Mouse (Mus musculus) limb, embryonic 15.5 days (tissue): ENCODE measurements around the gene Tmem38b. TPM values are rescaled to one million over a fixed set of nuclear protein-coding genes. Genes with fewer than 3 reads are reported as not detected.

Experiments used
- ATAC-seq: fragments of 200-750 bp; cut with Nextera tagmentation; 2 replicates; pipeline ENCODE4 v1.8.0; 2017; ENCODE audit warnings: low read depth, moderate TSS enrichment; ENCODE audit not compliant: insufficient number of reproducible peaks, low FRiP score, low TSS enrichment
- H3K27ac ChIP-seq: fragments of 300-500 bp; sonication (generic); 2 replicates; pipeline ENCODE4 v1.5.1; 2015; ENCODE audit warnings: moderate library complexity, mild to moderate bottlenecking, inconsistent platforms
- H3K27me3 ChIP-seq: fragments of 300-500 bp; sonication (generic); 2 replicates; pipeline ENCODE4 v1.6.1; 2015; ENCODE audit warnings: inconsistent platforms
- H3K36me3 ChIP-seq: fragments of 300-500 bp; sonication (generic); 2 replicates; pipeline ENCODE4 v1.6.1; 2015; ENCODE audit warnings: inconsistent platforms
- H3K4me1 ChIP-seq: fragments of 300-500 bp; sonication (generic); 2 replicates; pipeline ENCODE4 v1.6.1; 2015; ENCODE audit warnings: inconsistent platforms
- H3K4me2 ChIP-seq: fragments of 300-500 bp; sonication (generic); 2 replicates; pipeline ENCODE4 v1.6.1; 2015; ENCODE audit warnings: mild to moderate bottlenecking, inconsistent platforms
- H3K4me3 ChIP-seq: fragments of 300-500 bp; sonication (generic); 2 replicates; pipeline ENCODE4 v1.5.1; 2015; ENCODE audit warnings: mild to moderate bottlenecking, inconsistent platforms
- H3K9ac ChIP-seq: fragments of 300-500 bp; sonication (generic); 2 replicates; pipeline ENCODE4 v1.6.1; 2015; ENCODE audit warnings: inconsistent platforms
- H3K9me3 ChIP-seq: fragments of 300-500 bp; sonication (generic); 2 replicates; pipeline ENCODE4 v1.6.1; 2016; ENCODE audit warnings: inconsistent platforms
- WGBS: fragments of 180-500 bp; shearing (Covaris S2); methylation state at CpG from one replicate; pipeline ENCODE4 v1.1.7; 2015; 5-methylcytosine and 5-hydroxymethylcytosine counted together
- polyA plus RNA-seq: library from polyadenylated mRNA; unstranded; fragments of >200 nt; fragmentation: Nextera tagmentation; extraction: Ambion mirVana; gene quantifications from 2 replicates; pipeline ENCODE4 v1.2.1, GENCODE M21; 2015

Tmem38b gene
- polyA plus RNA-seq, 1 experiment from 2014 or later = 9.8 TPM

GRCm38 (mm10) chr4:53859944-53860343 is 34.1 kb downstream of the Tmem38b start:
- Histone ChIP-seq H3K9ac (no peak overlapping the region), H3K27me3 (no peaks in the 10 kb centered on the region), H3K4me3 (no peak overlapping the region), H3K4me1 (no peaks in the 10 kb centered on the region), H3K27ac (no peak overlapping the region), H3K4me2 (no peak overlapping the region), H3K9me3 (no peaks in the 10 kb centered on the region), H3K36me3 (no peaks in the 10 kb centered on the region)
- 67% methylated on average over 18 of the region's 18 CpGs for whole genome bisulfite sequencing
- ATAC-seq = no peak

DNA sequence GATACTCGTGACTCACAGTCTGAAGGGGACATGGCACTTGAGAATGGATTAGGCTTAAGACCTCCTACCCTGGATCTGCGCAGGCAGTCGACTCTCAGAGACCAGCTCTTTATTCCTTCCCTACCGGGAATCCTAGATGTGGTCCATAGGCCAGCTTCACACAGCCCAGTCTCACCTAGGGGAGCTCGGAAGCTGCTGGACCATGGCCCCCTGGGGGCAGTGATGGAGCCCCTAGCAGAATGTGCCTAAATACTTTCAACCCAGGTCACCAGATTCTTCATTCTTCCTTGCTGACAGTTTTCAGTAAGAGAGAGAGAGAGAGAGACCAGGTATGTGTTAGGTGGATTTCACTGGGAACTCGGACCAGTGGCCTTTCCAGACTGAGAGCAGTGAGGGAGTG is 36.3 kb downstream of the Tmem38b start:
- WGBS = 76% methylated on average over 6 of the region's 6 CpGs
- H3K4me3 ChIP-seq = no peak overlapping the region
- H3K27me3 ChIP-seq = no peaks in the 10 kb centered on the region
- no peaks in the 10 kb centered on the region for H3K9me3 ChIP-seq
- no peaks in the 10 kb centered on the region for H3K4me1 ChIP-seq
- no peak overlapping the region for H3K4me2 ChIP-seq
- H3K36me3 ChIP-seq = no peaks in the 10 kb centered on the region
- H3K9ac ChIP-seq = no peak overlapping the region
- no peak for ATAC-seq
- no peak overlapping the region for H3K27ac ChIP-seq

- H3K4me2 ChIP-seq = no peak overlapping the region
- WGBS = 86% methylated on average over 19 of the region's 19 CpGs
- H3K4me3 ChIP-seq = no peak overlapping the region
- H3K36me3 ChIP-seq = no peaks in the 10 kb centered on the region
- H3K9me3 ChIP-seq = no peaks in the 10 kb centered on the region
- no peaks in the 10 kb centered on the region for H3K4me1 ChIP-seq
- H3K27ac ChIP-seq = no peak overlapping the region
- H3K27me3 ChIP-seq = no peaks in the 10 kb centered on the region
- H3K9ac ChIP-seq = no peak overlapping the region
- no peak for ATAC-seq
Observed at GRCm38 (mm10) chr4:53864098-53864820, 38.4 kb downstream of the Tmem38b start.

DNA sequence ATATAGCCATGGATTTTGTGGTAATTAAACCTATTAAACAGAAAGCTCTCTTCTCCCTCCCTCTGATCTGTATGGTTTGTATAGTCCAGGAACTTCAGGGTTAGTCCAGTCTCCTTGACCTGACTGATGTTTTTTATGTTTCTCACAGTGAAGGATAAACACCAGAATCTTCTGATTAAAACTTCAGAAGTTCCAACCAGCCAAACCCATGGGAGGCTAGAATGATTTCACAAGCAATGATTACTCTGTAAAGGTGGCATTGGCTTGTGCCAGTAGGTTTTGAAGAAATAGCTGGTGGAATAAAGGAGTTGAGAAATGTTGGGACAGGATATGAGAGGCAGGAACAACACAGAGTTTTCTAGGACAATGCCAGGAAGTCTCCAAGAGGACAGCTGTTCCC is 40.6 kb downstream of the Tmem38b start:
- ATAC-seq = no peak
- no peak overlapping the region for H3K4me2 ChIP-seq

DNA sequence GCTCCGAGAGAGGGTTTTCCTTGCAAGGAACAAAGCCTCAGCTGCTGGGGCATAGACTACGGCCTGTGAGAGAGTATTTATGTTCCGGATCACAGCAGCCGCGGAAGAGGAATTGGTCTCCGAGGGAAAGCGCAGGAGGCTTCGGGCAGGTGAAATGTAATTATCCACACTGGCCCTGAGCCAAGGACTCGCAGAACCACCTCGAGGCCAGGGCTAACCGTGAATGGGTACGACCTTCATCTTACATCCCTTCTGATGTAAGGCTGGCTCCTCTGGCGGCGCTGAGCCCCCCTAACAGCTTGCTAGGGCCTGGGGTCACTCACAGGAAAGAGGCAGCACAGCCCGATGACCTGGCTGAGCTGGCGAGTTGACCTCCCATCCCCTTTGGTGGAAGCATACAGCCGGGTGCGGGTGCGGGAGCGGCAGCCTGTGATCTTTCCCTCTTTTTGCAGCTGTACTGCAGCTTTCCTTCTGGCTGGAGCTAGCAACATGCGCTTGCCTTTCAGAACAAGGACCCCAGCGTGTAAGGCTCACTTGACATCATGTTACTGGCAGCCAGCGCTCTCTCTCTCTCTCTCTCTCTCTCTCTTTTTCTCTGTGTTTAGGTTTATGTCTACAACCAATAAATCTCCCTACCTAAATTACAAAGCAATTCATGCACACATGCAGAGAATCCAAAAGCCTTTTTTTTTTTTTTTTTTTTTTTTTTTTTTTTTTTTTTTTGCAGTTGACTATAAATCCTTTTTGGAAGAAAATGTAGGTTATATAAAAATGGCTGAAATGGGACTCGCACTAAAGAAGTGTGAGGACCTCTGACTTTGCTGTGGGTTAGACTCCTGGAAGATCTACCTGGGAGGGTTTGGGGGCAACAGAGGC is 52.9 kb downstream of the Tmem38b start:
- Histone ChIP-seq H3K4me1 (peaks cover 15% of the 10 kb centered on the region), H3K36me3 (no peaks in the 10 kb centered on the region), H3K4me2 (peak overlapping the region; percentile 50), H3K27me3 (no peaks in the 10 kb centered on the region), H3K27ac (0 out of 2 replicates have a peak overlapping the region, but pooled peaks have one; percentile 38), H3K4me3 (peak overlapping the region; percentile 17), H3K9ac (no peak overlapping the region), H3K9me3 (no peaks in the 10 kb centered on the region)
- ATAC-seq = no peak
- WGBS = 18% methylated on average over 24 of the region's 24 CpGs

More for the DNA sequence above, 40.6 kb downstream of the Tmem38b start:
- H3K4me1 ChIP-seq = no peaks in the 10 kb centered on the region
- H3K9me3 ChIP-seq = peaks cover 3% of the 10 kb centered on the region; the same call in 1 of the 2 replicates
- H3K27me3 ChIP-seq = no peaks in the 10 kb centered on the region
- H3K27ac ChIP-seq = no peak overlapping the region
- no peak overlapping the region for H3K4me3 ChIP-seq
- no peaks in the 10 kb centered on the region for H3K36me3 ChIP-seq
- no peak overlapping the region for H3K9ac ChIP-seq

- no peaks in the 10 kb centered on the region for H3K9me3 ChIP-seq
- 57% methylated on average over 17 of the region's 17 CpGs for WGBS
- H3K4me2 ChIP-seq = no peak overlapping the region
- H3K27me3 ChIP-seq = no peaks in the 10 kb centered on the region
- H3K4me1 ChIP-seq = peaks cover 21% of the 10 kb centered on the region
- no peaks in the 10 kb centered on the region for H3K36me3 ChIP-seq
- no peak overlapping the region for H3K9ac ChIP-seq
- no peak for ATAC-seq
- H3K4me3 ChIP-seq = no peak overlapping the region
- no peak overlapping the region for H3K27ac ChIP-seq
Observed at GRCm38 (mm10) chr4:53882921-53883682, 57.3 kb downstream of the Tmem38b start.

DNA sequence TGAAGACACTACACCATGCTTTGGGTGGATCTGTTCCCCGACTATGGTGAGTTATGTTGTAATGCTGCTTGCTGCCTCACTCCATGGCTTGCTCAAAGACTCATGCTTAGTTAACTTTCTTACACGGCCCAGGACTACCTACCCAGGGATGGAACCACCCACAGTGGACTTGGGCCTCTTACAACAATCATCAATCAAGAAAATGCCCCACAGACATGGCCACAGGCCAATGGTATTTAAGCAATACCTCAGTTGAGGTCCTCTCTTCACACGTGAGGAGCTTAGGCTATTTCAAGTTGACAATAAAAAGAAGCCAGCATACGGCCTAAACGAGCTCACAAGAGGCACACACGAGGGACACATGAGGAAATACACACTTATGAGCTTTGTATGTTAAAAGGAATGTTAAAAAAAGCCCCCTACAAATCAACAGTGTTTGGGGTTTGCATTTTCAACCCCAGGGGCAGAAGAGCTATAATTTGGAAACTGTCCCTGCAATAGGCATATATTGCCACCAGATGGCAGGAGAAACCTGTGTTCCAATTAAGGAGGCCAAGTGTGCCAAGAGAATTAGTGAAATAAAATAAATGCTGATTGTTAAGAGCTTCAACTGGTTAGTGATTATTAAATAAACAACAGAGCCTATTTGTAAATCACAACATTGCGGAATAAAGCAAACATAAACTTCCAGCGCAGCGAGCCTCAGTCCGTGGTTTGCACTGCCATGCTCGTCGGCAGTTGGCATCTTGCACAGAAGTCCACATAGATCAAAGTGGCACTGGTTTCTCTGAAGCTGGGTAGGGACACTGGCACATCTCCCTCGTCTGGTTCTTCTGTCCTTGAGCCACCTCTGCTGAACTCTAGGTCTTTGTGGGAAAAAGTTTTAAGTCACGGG is 58.8 kb downstream of the Tmem38b start:
- Histone ChIP-seq H3K9me3 (no peaks in the 10 kb centered on the region), H3K4me3 (no peak overlapping the region), H3K36me3 (no peaks in the 10 kb centered on the region), H3K4me2 (no peak overlapping the region), H3K4me1 (peaks cover 10% of the 10 kb centered on the region), H3K27me3 (no peaks in the 10 kb centered on the region), H3K27ac (no peak overlapping the region), H3K9ac (no peak overlapping the region)
- WGBS = 55% methylated on average over 14 of the region's 14 CpGs
- no peak for ATAC-seq

GRCm38 (mm10) chr4:53886342-53887088 is 60.7 kb downstream of the Tmem38b start:
- Histone ChIP-seq H3K4me3 (peak overlapping the region; percentile 24), H3K36me3 (no peaks in the 10 kb centered on the region), H3K4me1 (peaks cover 10% of the 10 kb centered on the region), H3K27ac (no peak overlapping the region), H3K4me2 (peak overlapping the region; percentile 52), H3K9ac (no peak overlapping the region), H3K9me3 (no peaks in the 10 kb centered on the region), H3K27me3 (no peaks in the 10 kb centered on the region)
- ATAC-seq = no peak
- 20% methylated on average over 22 of the region's 22 CpGs for WGBS

GRCm38 (mm10) chr4:53895335-53895734 is 69.5 kb downstream of the Tmem38b start:
- Histone ChIP-seq H3K27me3 (no peaks in the 10 kb centered on the region), H3K36me3 (no peaks in the 10 kb centered on the region), H3K4me3 (no peak overlapping the region), H3K9ac (no peak overlapping the region), H3K4me2 (no peak overlapping the region), H3K9me3 (no peaks in the 10 kb centered on the region), H3K27ac (no peak overlapping the region), H3K4me1 (no peaks in the 10 kb centered on the region)
- WGBS = 31% methylated on average over 1 of the region's 1 CpGs
- ATAC-seq = no peak

DNA sequence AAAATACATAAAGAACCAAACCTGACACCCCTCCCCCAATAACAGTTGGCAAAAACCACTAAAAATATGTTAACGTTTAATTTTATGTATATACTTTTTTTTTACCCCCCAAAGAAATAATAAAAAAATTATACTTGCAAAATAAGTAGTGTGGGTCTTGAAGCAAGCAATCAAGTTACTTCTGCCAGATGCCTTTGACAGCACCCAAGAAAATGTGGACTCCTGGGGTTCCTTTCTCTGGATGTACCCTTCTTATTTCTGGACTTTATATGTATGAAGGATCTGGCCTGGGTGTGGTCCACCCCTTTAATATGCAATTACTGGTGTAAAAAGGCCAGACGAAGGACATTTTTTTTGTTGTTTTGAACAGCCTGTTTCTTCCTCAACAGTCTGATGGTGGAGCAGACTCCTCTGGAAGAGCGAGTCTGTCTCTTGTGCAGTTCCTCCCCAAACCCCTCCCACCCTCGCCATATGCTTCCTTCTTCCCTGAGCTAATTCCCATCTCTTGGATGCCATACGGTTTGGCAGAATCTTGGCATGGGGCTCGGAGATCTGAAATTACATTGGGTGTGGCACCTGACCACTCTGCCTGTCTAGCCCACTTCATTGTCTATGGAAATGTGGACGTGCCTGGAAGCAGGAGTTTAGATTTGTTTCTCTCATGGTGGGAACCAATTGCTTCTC is 70.4 kb downstream of the Tmem38b start:
- Histone ChIP-seq H3K4me1 (no peaks in the 10 kb centered on the region), H3K9me3 (no peaks in the 10 kb centered on the region), H3K4me2 (no peak overlapping the region), H3K27me3 (no peaks in the 10 kb centered on the region), H3K36me3 (no peaks in the 10 kb centered on the region), H3K27ac (no peak overlapping the region), H3K9ac (no peak overlapping the region), H3K4me3 (no peak overlapping the region)
- ATAC-seq = no peak
- WGBS = 67% methylated on average over 7 of the region's 7 CpGs
